Mouse (Mus musculus) ES-Bruce4 (cell line): ENCODE measurements around the gene Lrrc26. TPM values are rescaled to one million over a fixed set of nuclear protein-coding genes. Genes with fewer than 3 reads are reported as not detected.

Source experiments
- H3K27ac ChIP-seq: 2 replicates; pipeline ENCODE4 v1.5.1; 2012; ENCODE audit warnings: low read length, inconsistent platforms; ENCODE audit not compliant: insufficient read depth
- H3K27me3 ChIP-seq: 2 replicates; pipeline ENCODE4 v1.6.1; 2012; ENCODE audit warnings: mild to moderate bottlenecking, low read length, inconsistent platforms; ENCODE audit not compliant: control insufficient read depth, poor library complexity, insufficient read depth, severe bottlenecking
- H3K36me3 ChIP-seq: 2 replicates; pipeline ENCODE4 v1.6.1; 2012; ENCODE audit warnings: inconsistent platforms, mild to moderate bottlenecking, low read length, moderate library complexity; ENCODE audit not compliant: control insufficient read depth, poor library complexity, insufficient read depth, severe bottlenecking
- H3K4me1 ChIP-seq: one replicate; pipeline ENCODE4 v1.8.1; 2011; ENCODE audit warnings: low read length; ENCODE audit not compliant: control insufficient read depth, insufficient read depth
- H3K4me3 ChIP-seq: 2 replicates; pipeline ENCODE4 v1.5.1; 2011; ENCODE audit warnings: low read depth, mild to moderate bottlenecking, low read length
- H3K9ac ChIP-seq: 2 replicates; pipeline ENCODE4 v1.6.1; 2012; ENCODE audit warnings: low read depth, mild to moderate bottlenecking, inconsistent platforms; ENCODE audit not compliant: poor library complexity, severe bottlenecking
- H3K9me3 ChIP-seq: replicated peaks from 2 replicates; pipeline ENCODE4 v1.6.1; 2012; ENCODE audit warnings: mild to moderate bottlenecking, low read length, inconsistent platforms; ENCODE audit not compliant: control insufficient read depth, poor library complexity, insufficient read depth, severe bottlenecking
- CTCF ChIP-seq: IDR thresholded peaks from one replicate; pipeline ENCODE4 v1.8.1; 2011; ENCODE audit warnings: low read depth, low read length
- EP300 ChIP-seq: IDR thresholded peaks from 2 replicates; pipeline ENCODE4 v1.6.1; 2011; ENCODE audit warnings: low read depth, low read length; ENCODE audit not compliant: insufficient read depth
- POLR2A ChIP-seq: IDR thresholded peaks from one replicate; pipeline ENCODE4 v1.8.1; 2011; ENCODE audit warnings: low read length; ENCODE audit not compliant: insufficient read depth
- polyA plus RNA-seq: library from polyadenylated mRNA; stranded (reverse); fragments of >200 nt; gene quantifications from 2 replicates; pipeline ENCODE4 v1.2.4, GENCODE M21; 2011; ENCODE audit warnings: low read depth; ENCODE audit not compliant: missing spikeins, insufficient read depth, insufficient read length

Gene Lrrc26
- polyA plus RNA-seq, 1 experiment = not detected

DNA sequence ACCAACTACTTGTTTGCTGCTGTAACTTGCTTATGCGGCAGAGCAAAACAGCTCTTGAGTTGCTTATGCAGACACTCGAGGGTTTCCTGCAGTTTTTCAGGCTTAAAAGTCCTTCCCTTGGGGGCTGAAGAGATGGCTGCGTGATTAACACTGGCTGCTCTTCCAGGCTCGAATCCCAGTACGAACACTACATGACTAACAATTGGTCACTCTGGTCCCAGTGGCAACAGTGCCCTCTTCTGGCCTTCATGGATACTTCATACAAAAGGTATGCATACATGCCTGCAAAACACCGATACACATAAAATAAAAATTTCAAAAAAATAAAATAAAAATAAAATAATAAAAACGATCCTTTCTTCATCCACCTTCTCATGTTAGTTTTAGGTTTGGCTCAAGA lies 38.7 kb downstream of the Lrrc26 start:
- TF ChIP-seq EP300 (no peak), CTCF (peak; percentile 56)
- Histone ChIP-seq H3K4me3 (no peak overlapping the region), H3K4me1 (no peaks in the 10 kb centered on the region), H3K27ac (no peak overlapping the region), H3K27me3 (no peaks in the 10 kb centered on the region), H3K9ac (no peak overlapping the region), H3K9me3 (no peaks in the 10 kb centered on the region), H3K36me3 (no peaks in the 10 kb centered on the region)

DNA sequence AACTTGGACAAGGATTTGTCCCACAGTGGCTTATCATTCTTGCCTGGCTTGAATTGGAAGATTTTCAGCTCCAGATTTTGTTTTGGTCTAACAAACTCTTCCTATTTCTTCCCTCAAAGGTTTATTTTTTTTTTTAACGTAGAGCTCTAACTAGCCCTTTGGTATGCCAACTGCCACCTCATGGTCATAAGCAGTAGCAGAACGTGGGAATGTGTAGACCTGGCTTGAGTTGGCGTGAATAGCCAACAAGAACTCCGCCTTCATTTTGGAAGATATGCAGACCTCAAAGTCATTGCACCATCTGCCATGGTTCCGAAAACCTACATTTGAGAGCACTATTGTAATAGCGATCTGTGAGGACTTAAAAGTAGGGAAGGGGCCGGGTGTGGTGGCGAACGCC lies 41.8 kb downstream of the Lrrc26 start:
- no peaks in the 10 kb centered on the region for H3K9me3 ChIP-seq
- no peak for TF ChIP-seq CTCF
- TF ChIP-seq EP300 = no peak
- H3K4me1 ChIP-seq = no peaks in the 10 kb centered on the region
- H3K27ac ChIP-seq = no peak overlapping the region
- H3K4me3 ChIP-seq = peak overlapping the region; percentile 88
- peaks cover 4% of the 10 kb centered on the region for H3K36me3 ChIP-seq
- no peaks in the 10 kb centered on the region for H3K27me3 ChIP-seq
- peak overlapping the region; percentile 61 for H3K9ac ChIP-seq

DNA sequence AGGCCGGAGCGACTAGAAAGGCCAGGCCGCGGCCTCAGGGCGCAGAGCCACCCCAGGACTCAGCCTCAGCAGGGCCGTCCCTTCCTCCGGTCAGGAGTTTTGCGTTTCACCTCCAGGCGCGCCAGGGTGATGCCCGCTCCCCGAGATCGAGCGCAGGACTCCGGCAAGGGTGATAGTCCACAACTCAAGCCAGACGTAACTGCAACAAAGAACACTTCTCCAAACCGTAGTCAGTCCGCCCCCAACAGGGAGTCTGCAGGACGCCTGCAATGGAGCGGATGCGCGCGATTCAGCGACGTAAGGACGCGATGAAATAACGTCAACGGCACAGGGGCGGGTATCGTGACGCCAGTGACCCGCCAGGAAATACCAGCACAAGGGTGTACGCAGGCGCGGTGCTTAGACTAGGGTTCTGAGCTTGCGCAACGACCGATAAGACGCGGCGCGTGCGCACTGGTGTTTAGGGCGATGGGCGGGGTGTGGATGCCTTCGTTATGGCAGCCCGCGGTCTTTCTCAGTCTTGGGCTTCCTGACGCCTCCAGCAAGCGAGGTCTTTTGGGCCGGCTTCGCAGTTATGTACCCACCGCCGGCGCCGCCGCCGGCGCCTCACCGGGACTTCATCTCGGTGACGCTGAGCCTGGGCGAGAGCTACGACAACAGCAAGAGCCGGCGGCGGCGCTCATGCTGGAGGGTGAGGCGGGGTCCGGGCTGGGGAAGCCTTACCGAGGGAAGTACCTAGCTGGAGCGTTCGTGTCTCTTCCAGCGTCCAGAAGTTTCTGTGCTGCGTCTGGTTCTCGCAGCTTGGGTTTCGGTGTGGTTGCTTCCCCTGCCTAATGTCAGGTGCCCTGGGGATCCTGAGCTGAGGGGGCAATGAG lies 42.8 kb downstream of the Lrrc26 start, which contains the start of gene Man1b1:
Gene Man1b1 (plus strand): TSS at position 53 of the 875 bp plus-strand sequence.
- TF ChIP-seq CTCF (no peak), EP300 (peak; percentile 60; the same call in 1 of the 2 replicates), POLR2A (peak; percentile 81)
- H3K27me3 ChIP-seq = no peaks in the 10 kb centered on the region
- peak within 1 kb of the TSS; percentile 35; the same call in 1 of the 2 replicates for H3K27ac ChIP-seq
- peaks cover 4% of the 10 kb centered on the region for H3K36me3 ChIP-seq
- peak within 1 kb of the TSS; percentile 90 for H3K4me3 ChIP-seq
- no peaks in the 10 kb centered on the region for H3K4me1 ChIP-seq
- no peaks in the 10 kb centered on the region for H3K9me3 ChIP-seq
- peak within 1 kb of the TSS; percentile 61 for H3K9ac ChIP-seq

DNA sequence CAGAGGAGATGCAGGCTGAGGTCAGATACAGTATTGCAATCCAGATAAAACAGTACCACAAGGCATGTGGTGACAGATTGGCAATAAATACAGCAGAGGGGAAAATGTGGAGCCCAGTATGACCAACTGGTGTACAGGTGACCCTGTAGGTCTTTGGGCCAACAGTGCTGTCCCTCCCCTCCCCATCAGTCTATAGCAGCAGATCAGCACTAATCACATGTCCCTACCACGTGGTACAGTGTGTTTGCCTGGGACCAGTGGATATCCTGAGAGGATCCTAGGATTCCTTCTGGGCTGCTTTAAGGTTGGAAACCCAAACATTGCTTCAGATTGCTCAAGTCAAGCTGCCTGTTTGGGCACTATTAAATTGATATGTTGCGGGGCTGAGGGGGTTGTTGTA lies 43.9 kb downstream of the Lrrc26 start:
- no peaks in the 10 kb centered on the region for H3K4me1 ChIP-seq
- TF ChIP-seq POLR2A (no peak), EP300 (no peak), CTCF (no peak)
- 0 out of 2 replicates have a peak overlapping the region, but pooled peaks have one; percentile 57 for H3K9ac ChIP-seq
- no peaks in the 10 kb centered on the region for H3K27me3 ChIP-seq
- no peaks in the 10 kb centered on the region for H3K9me3 ChIP-seq
- peaks cover 8% of the 10 kb centered on the region for H3K36me3 ChIP-seq
- H3K4me3 ChIP-seq = peak overlapping the region; percentile 90; the same call in 1 of the 2 replicates
- no peak overlapping the region for H3K27ac ChIP-seq

DNA sequence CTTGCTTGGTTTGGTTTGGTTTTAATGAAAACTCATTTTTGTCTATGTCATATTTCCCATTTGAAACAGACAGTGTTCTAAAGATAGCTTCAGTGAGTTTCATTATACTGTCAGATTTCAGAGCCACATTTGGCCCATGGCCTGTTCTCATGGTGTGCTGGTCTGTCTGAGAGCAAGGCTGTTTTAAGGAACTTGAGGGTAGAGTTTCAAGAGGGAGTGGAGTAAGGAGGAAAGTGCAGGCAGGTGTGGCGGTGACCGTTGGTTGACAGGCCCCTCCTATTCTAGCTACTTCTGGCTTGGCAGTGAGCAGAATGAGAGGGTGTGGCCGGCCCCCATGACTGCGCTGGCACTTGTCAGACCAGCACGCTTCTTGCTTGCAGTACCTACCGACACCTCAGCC lies 48.6 kb downstream of the Lrrc26 start:
- TF ChIP-seq CTCF (no peak), POLR2A (no peak), EP300 (no peak)
- H3K36me3 ChIP-seq = peaks cover 21% of the 10 kb centered on the region
- H3K9ac ChIP-seq = no peak overlapping the region
- no peak overlapping the region for H3K4me3 ChIP-seq
- H3K27me3 ChIP-seq = no peaks in the 10 kb centered on the region
- H3K9me3 ChIP-seq = no peaks in the 10 kb centered on the region
- H3K4me1 ChIP-seq = no peaks in the 10 kb centered on the region
- H3K27ac ChIP-seq = no peak overlapping the region

Other genes starting within 250 kb of the Lrrc26 start
- 11.3 and 14.9 TPM in 2 replicates for gene Nsmf, start 235.6 kb upstream of the Lrrc26 start, polyA plus RNA-seq
- gene Entpd8, start 209.6 kb upstream of the Lrrc26 start, polyA plus RNA-seq = not detected in 2 replicates
- gene Noxa1, start 194.8 kb upstream of the Lrrc26 start, polyA plus RNA-seq = not detected in 2 replicates
- 9.8 and 10.2 TPM in 2 replicates for gene Nrarp, start 109.2 kb upstream of the Lrrc26 start, polyA plus RNA-seq
- gene Tor4a, start 93.0 kb upstream of the Lrrc26 start, polyA plus RNA-seq = 4.5 and 6.9 TPM in 2 replicates
- gene Nelfb, start 78.4 kb upstream of the Lrrc26 start, polyA plus RNA-seq = 36.1 and 41.0 TPM in 2 replicates
- gene Stpg3, start 75.3 kb upstream of the Lrrc26 start, polyA plus RNA-seq = not detected in 2 replicates
- gene Fam166a, start 71.2 kb upstream of the Lrrc26 start, polyA plus RNA-seq = 1.8 TPM in 1 of 2 replicates, not detected in the other
- 605 and 629 TPM in 2 replicates for gene Tubb4b, start 65.2 kb upstream of the Lrrc26 start, polyA plus RNA-seq
- gene Slc34a3, start 55.6 kb upstream of the Lrrc26 start, polyA plus RNA-seq = 1.0 and 1.1 TPM in 2 replicates
- gene Rnf224, start 53.1 kb upstream of the Lrrc26 start, polyA plus RNA-seq = 0.55 TPM in 1 of 2 replicates, not detected in the other
- gene Rnf208, start 47.7 kb upstream of the Lrrc26 start, polyA plus RNA-seq = 7.3 and 11.3 TPM in 2 replicates
- not detected in 2 replicates for gene Cysrt1, start 47.5 kb upstream of the Lrrc26 start, polyA plus RNA-seq
- not detected in 2 replicates for gene AL732309.1, start 43.1 kb upstream of the Lrrc26 start, polyA plus RNA-seq
- gene Tmem203, start 34.5 kb upstream of the Lrrc26 start, polyA plus RNA-seq = 7.6 and 7.7 TPM in 2 replicates
- 12.3 and 16.9 TPM in 2 replicates for gene Tprn, start 27.3 kb upstream of the Lrrc26 start, polyA plus RNA-seq
- gene Ssna1, start 17.5 kb upstream of the Lrrc26 start, polyA plus RNA-seq = 47.4 and 49.1 TPM in 2 replicates
- gene Anapc2, start 17.4 kb upstream of the Lrrc26 start, polyA plus RNA-seq = 72.4 and 76.0 TPM in 2 replicates
- not detected in 2 replicates for gene Tmem210, start 1.8 kb upstream of the Lrrc26 start, polyA plus RNA-seq
- gene Grin1, start 29.3 kb downstream of the Lrrc26 start, polyA plus RNA-seq = 2.7 and 4.2 TPM in 2 replicates
- 45.6 and 57.3 TPM in 2 replicates for gene Man1b1, start 42.4 kb downstream of the Lrrc26 start, polyA plus RNA-seq
- 27.8 and 29.4 TPM in 2 replicates for gene Dpp7, start 66.4 kb downstream of the Lrrc26 start, polyA plus RNA-seq
- 49.8 and 51.1 TPM in 2 replicates for gene Uap1l1, start 75.8 kb downstream of the Lrrc26 start, polyA plus RNA-seq
- 19.2 and 22.4 TPM in 2 replicates for gene Sapcd2, start 82.4 kb downstream of the Lrrc26 start, polyA plus RNA-seq
- 4.2 and 5.6 TPM in 2 replicates for gene Entpd2, start 106.0 kb downstream of the Lrrc26 start, polyA plus RNA-seq
- 29.7 and 40.9 TPM in 2 replicates for gene Npdc1, start 109.4 kb downstream of the Lrrc26 start, polyA plus RNA-seq
- not detected in 2 replicates for gene Fut7, start 133.4 kb downstream of the Lrrc26 start, polyA plus RNA-seq
- 14.0 and 14.2 TPM in 2 replicates for gene Abca2, start 138.8 kb downstream of the Lrrc26 start, polyA plus RNA-seq
- not detected in 2 replicates for gene Clic3, start 166.9 kb downstream of the Lrrc26 start, polyA plus RNA-seq
- gene Paxx, start 171.2 kb downstream of the Lrrc26 start, polyA plus RNA-seq = 3.7 and 5.7 TPM in 2 replicates
- 0.57 TPM in 1 of 2 replicates, not detected in the other for gene Ptgds, start 180.1 kb downstream of the Lrrc26 start, polyA plus RNA-seq
- gene Lcn12, start 204.0 kb downstream of the Lrrc26 start, polyA plus RNA-seq = not detected in 2 replicates
- gene Fbxw5, start 210.8 kb downstream of the Lrrc26 start, polyA plus RNA-seq = 16.4 and 18.4 TPM in 2 replicates
- gene C8g, start 211.8 kb downstream of the Lrrc26 start, polyA plus RNA-seq = 3.5 and 4.9 TPM in 2 replicates